Comparison of ENCODE assay signal across 20 mouse cellular contexts in the genomic region with DNA sequence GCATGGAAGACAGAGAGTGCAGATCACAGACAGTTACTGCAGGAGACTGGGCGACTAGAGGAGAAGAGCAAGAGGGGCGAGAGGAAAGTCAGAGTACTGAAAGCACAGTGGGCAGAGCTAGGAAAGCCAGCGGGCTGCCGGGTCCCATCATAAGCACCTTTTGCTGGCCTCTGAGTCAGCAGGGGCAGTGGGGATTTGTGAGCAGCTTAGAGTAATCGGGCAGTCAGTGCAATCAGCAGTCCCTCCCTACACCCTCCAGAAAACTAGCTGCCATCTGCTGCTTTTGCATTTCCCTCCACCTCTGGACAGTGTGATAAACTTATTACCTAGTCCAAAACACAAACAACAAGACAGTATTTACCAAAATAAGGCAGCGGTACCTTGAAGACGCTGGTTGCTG. TPM values are rescaled to one million over a fixed set of nuclear protein-coding genes. Genes with fewer than 3 reads are reported as not detected.
"Had no signal": no experiment of that assay in that cellular context is flagged by ENCODE, and none has a peak within 500 bp of the region (broad histone marks: within the 10 kb centered on the region; RNA-seq: fewer than 3 reads in every experiment).

No protein-coding gene starts in this region.

- H3K9me3 ChIP-seq: hindbrain, embryonic 15.5 days; liver, embryonic 13.5 days had no signal

- H3K27ac ChIP-seq: hindbrain, embryonic 15.5 days; kidney, postnatal 0 days; layer of hippocampus, adult 2 months; left cerebral cortex, adult 2 months had no signal

- H3K36me3 ChIP-seq: liver, embryonic 13.5 days had no signal

- H3K27me3 ChIP-seq: hindbrain, embryonic 15.5 days; liver, embryonic 13.5 days had no signal

- DNase-seq: kidney, adult 18-20 months; kidney, postnatal 25 days; layer of hippocampus, adult 9-11 months; liver, embryonic 13.5 days; lung, adult 2 months; lung, postnatal 14 days; lung, postnatal 4 days; midbrain, embryonic 14.5 days; right cerebral cortex, adult 18-20 months; right cerebral cortex, postnatal 14 days; right cerebral cortex, postnatal 4 days; thymus, adult 2 months; thymus, postnatal 36 days had no signal

- H3K4me1 ChIP-seq: hindbrain, embryonic 15.5 days had no signal

- H3K4me3 ChIP-seq: hindbrain, embryonic 15.5 days; layer of hippocampus, adult 2 months; left cerebral cortex, adult 2 months; liver, embryonic 13.5 days had no signal

- H3K4me2 ChIP-seq: hindbrain, embryonic 15.5 days; liver, embryonic 13.5 days had no signal

- H3K9ac ChIP-seq: hindbrain, embryonic 15.5 days; liver, embryonic 13.5 days had no signal

RNA-seq across cellular contexts. Expression of gene Ngp, which starts 42.8 kb away (rescaled TPM):
- polyA plus RNA-seq: kidney, embryonic 14.5 days; large intestine, adult 2 months; testis, adult 2 months had no signal
